Mouse (Mus musculus) neural tube, embryonic 11.5 days (tissue): ENCODE measurements at regions not wholly inside any gene's neighbourhood (a gene's known extent, or its start where the extent isn't known, plus 50 kb on each side); places are given as distances from the start of the nearest gene placed in this dataset.
"Not testable (repeated sequence)": the region's sequence is repeated elsewhere in the genome, so short reads cannot be mapped to it uniquely, and the experiment has no call there.

Experiments used
- ATAC-seq: fragments of 200-750 bp; cut with Nextera tagmentation; 2 replicates; pipeline ENCODE4 v1.8.0; 2017; ENCODE audit warnings: moderate number of reproducible peaks, mild to moderate bottlenecking, moderate TSS enrichment, moderate library complexity; ENCODE audit not compliant: insufficient read depth, low FRiP score, low TSS enrichment
- DNase-seq: peaks from one replicate; pipeline ENCODE4 v3.0.0-alpha.2; 2015; ENCODE audit warnings: low spot score
- H3K27ac ChIP-seq: fragments of 300-500 bp; sonication (generic); 2 replicates; pipeline ENCODE4 v1.5.1; 2014; ENCODE audit warnings: low read depth, mild to moderate bottlenecking, low read length
- H3K27me3 ChIP-seq: fragments of 300-500 bp; sonication (generic); 2 replicates; pipeline ENCODE4 v1.6.1; 2014; ENCODE audit warnings: mild to moderate bottlenecking, low read length, mixed read lengths; ENCODE audit not compliant: control insufficient read depth, insufficient read depth
- H3K36me3 ChIP-seq: fragments of 300-500 bp; sonication (generic); 2 replicates; pipeline ENCODE4 v1.6.1; 2014; ENCODE audit warnings: mild to moderate bottlenecking, low read length, moderate library complexity, mixed read lengths; ENCODE audit not compliant: control insufficient read depth, insufficient read depth
- H3K4me1 ChIP-seq: fragments of 300-500 bp; sonication (generic); 2 replicates; pipeline ENCODE4 v1.6.1; 2014; ENCODE audit warnings: low read length, mixed read lengths; ENCODE audit not compliant: control insufficient read depth, insufficient read depth
- H3K4me2 ChIP-seq: fragments of 300-500 bp; sonication (generic); 2 replicates; pipeline ENCODE4 v1.6.1; 2014; ENCODE audit warnings: low read depth, mild to moderate bottlenecking, moderate library complexity
- H3K4me3 ChIP-seq: fragments of 300-500 bp; sonication (generic); 2 replicates; pipeline ENCODE4 v1.5.1; 2014; ENCODE audit warnings: low read depth, low read length
- H3K9ac ChIP-seq: fragments of 300-500 bp; sonication (generic); 2 replicates; pipeline ENCODE4 v1.6.1; 2014; ENCODE audit warnings: mild to moderate bottlenecking, low read length
- H3K9me3 ChIP-seq: fragments of 300-500 bp; sonication (generic); 2 replicates; pipeline ENCODE4 v1.6.1; 2016; ENCODE audit warnings: low read length; ENCODE audit not compliant: control insufficient read depth
- WGBS: fragments of 180-500 bp; shearing (Covaris S2); extraction: QIAGEN DNeasy Blood & Tissue Kit; methylation state at CpG from one replicate; pipeline ENCODE4 v1.1.7; 2014; 5-methylcytosine and 5-hydroxymethylcytosine counted together

DNA sequence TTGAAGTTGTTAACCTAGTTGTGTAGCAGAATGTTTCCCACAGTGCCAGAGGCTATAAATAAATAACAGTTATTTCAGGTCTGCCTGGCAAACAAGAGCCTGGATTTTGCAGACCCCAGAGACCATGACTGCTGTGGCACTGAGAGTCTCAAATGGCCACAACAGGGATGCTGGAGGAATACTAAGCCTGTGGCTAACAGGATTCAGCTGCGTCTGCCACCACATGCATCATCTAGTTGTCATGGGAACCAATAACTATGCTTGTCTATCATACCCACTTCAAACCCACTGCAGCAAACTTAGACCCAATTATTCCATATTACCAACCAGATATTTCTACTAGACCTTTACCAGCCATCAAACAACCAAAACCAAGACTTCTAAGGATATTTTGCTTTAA is 385.4 kb downstream of the Mat2b start:
- DNase-seq, result no peak
- H3K27me3 ChIP-seq, result no peaks in the 10 kb centered on the region
- H3K36me3 ChIP-seq, result no peaks in the 10 kb centered on the region
- no peaks in the 10 kb centered on the region for H3K4me1 ChIP-seq
- H3K4me3 ChIP-seq, result no peak overlapping the region
- H3K27ac ChIP-seq, result no peak overlapping the region
- WGBS, result 39% methylated on average over 1 of the region's 1 CpGs
- H3K9me3 ChIP-seq, result no peaks in the 10 kb centered on the region
- H3K4me2 ChIP-seq, result no peak overlapping the region
- no peak for ATAC-seq
- no peak overlapping the region for H3K9ac ChIP-seq

DNA sequence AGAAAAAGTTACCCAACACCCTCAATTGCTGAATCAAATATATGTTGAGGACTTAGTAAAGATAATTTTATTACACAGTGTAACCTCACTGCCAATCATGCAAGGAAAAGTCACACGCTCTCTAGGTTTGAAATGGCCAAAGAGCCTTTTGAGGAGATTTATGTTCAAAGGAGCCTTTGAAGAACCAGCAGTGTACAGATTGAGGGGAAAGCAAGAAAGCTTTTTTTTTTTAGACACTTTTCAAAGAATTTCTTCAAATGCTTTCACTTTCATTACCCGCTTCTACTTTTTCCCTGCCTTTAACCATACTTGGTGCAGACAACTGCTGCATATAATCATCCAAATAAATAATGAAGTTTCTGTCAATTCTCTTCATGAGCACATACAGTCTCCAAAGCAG is 392.4 kb downstream of the Mat2b start:
- Histone ChIP-seq H3K9me3 (no peaks in the 10 kb centered on the region), H3K4me3 (no peak overlapping the region), H3K27ac (no peak overlapping the region), H3K4me1 (no peaks in the 10 kb centered on the region), H3K4me2 (no peak overlapping the region), H3K9ac (no peak overlapping the region), H3K27me3 (no peaks in the 10 kb centered on the region), H3K36me3 (no peaks in the 10 kb centered on the region)
- WGBS, result 83% methylated on average over 2 of the region's 2 CpGs
- no peak for ATAC-seq
- DNase-seq, result no peak

DNA sequence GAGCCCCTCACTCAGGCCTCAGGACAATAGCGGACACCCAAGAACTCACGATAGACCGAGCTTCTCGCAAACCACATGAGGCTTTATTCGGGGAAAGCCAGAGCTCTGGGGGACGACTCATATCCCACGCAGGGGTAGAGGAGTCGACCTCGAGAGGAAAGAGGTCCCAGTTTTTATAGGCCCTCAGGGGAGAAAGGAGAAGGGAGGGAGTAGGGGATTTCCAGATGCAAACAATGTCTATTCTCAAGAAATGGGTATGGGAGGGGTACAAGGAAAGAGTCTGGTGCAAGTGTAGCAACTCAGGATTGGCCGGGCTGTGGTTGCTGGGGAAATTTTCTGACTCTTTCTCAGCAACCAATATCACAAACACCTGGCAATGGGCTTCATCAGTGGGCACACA is 395.0 kb downstream of the Mat2b start:
- not testable (repeated sequence) for DNase-seq, H3K27ac ChIP-seq, ATAC-seq, H3K4me3 ChIP-seq, H3K27me3 ChIP-seq, H3K36me3 ChIP-seq, H3K4me2 ChIP-seq, H3K9me3 ChIP-seq, H3K9ac ChIP-seq, H3K4me1 ChIP-seq
- WGBS, result 76% methylated on average over 10 of the region's 10 CpGs

DNA sequence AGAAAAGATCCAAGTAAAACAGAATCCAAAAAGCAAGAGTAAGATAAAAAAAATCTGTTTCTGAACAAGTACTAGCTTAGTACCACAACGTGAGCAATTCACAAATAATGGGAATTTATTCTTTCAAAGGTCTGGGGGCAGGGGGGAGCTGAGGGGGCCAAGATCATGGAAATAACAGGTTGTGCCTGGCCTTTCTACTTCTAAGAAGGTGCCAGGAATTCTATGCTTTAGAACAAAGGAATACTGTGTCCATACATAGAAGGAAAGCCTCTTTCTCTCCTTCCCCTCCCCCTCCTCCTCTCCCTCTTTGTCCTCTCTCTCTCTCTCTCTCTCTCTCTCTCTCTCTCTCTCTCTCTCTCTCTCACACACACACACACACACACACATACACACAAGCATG is 408.1 kb downstream of the Mat2b start:
- Histone ChIP-seq H3K27me3 (no peaks in the 10 kb centered on the region), H3K9me3 (no peaks in the 10 kb centered on the region), H3K4me2 (no peak overlapping the region), H3K9ac (no peak overlapping the region), H3K4me3 (no peak overlapping the region), H3K27ac (no peak overlapping the region), H3K36me3 (no peaks in the 10 kb centered on the region), H3K4me1 (no peaks in the 10 kb centered on the region)
- no peak for DNase-seq
- ATAC-seq, result peak; percentile 60
- WGBS, result 46% methylated on average over 1 of the region's 1 CpGs

DNA sequence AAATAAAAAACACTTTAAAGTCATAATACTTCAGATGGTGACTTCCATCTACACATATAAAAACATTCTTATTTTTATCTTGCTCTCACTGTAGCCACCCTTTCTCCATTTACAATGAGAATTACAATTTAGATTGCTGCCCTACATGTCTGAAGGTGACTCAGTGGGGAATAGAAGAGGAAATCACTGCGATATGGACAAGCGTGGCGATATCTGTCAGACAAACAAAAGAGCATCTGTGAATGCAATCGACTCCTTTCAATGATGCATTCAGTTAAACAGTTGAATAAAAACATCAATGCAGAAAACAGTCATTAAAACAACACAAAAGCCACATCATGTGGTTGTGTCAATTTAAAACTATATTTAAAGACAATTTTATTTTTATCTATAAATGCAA is 408.6 kb downstream of the Mat2b start:
- Histone ChIP-seq H3K4me3 (no peak overlapping the region), H3K4me1 (no peaks in the 10 kb centered on the region), H3K4me2 (no peak overlapping the region), H3K27me3 (no peaks in the 10 kb centered on the region), H3K27ac (no peak overlapping the region), H3K9me3 (no peaks in the 10 kb centered on the region), H3K9ac (no peak overlapping the region), H3K36me3 (no peaks in the 10 kb centered on the region)
- ATAC-seq, result peak; percentile 55; the same call in 1 of the 2 replicates
- 34% methylated on average over 4 of the region's 4 CpGs for WGBS
- DNase-seq, result no peak

DNA sequence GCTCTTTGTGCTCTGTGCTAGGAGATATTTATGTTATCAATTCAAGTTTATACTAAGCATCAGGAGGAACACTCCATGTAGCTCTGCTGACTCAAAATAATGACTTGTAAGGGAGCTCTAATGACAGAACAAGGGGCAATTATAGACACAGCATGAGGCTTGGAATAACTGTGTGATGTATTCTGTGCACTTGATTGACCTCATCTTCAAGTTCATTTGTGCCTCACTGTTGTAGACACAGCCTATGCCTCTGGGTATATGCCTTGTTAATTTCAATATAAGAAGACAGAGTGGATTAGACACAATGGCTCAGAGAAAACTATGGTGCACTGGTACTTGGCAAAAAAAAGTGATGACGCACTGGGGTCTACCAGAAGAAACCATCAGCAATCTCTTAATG is 418.3 kb downstream of the Mat2b start:
- ATAC-seq, result peak; percentile 65
- H3K4me1 ChIP-seq, result no peaks in the 10 kb centered on the region
- H3K27ac ChIP-seq, result no peak overlapping the region
- no peaks in the 10 kb centered on the region for H3K9me3 ChIP-seq
- no peak overlapping the region for H3K9ac ChIP-seq
- H3K4me3 ChIP-seq, result no peak overlapping the region
- 83% methylated on average over 1 of the region's 1 CpGs for WGBS
- no peaks in the 10 kb centered on the region for H3K36me3 ChIP-seq
- DNase-seq, result no peak
- no peaks in the 10 kb centered on the region for H3K27me3 ChIP-seq
- H3K4me2 ChIP-seq, result no peak overlapping the region

DNA sequence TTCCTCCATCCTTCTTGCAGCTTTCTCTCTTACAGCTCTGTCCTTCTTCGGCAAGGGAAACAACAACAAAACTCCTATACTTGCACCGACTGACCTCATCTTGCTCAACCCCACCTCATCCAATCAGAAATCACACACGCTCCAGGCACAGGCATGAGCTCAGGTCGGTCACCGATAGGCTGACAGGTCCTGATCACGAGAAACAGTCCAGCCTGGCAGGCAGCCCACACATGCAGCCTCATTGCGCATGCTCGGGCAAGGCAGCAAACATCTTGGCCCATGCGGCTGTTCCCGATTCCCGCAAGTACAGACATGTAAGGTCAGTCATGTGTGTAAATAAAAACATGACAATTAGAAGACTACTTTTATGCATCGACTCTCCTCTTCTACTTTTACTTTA is 441.9 kb downstream of the Mat2b start:
- 86% methylated on average over 12 of the region's 12 CpGs for WGBS
- Histone ChIP-seq H3K4me2 (no peak overlapping the region), H3K9ac (no peak overlapping the region), H3K4me3 (no peak overlapping the region), H3K9me3 (no peaks in the 10 kb centered on the region), H3K27me3 (no peaks in the 10 kb centered on the region), H3K27ac (no peak overlapping the region), H3K36me3 (no peaks in the 10 kb centered on the region), H3K4me1 (no peaks in the 10 kb centered on the region)
- DNase-seq (no peak), ATAC-seq (no peak)

DNA sequence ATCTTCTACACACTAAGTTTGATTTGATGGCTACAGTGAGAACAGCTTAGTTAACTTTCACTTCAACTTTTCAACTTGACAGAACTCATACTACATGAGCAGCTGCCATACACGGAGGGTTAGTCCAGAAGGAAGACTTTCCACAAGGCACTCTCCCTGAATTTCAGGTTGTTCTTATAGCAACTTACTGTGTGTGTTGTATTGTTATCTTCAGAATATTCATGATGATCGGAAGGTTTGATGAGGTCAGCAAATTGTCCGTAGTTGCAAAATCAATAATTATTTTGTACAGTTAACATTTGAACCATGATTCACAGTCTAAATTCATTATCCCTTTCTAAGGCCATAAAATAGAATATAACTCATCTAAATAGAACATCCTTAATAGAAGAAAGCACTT is 442.6 kb downstream of the Mat2b start:
- H3K9me3 ChIP-seq, result no peaks in the 10 kb centered on the region
- no peak overlapping the region for H3K4me3 ChIP-seq
- WGBS, result 90% methylated on average over 3 of the region's 3 CpGs
- H3K4me2 ChIP-seq, result no peak overlapping the region
- H3K27me3 ChIP-seq, result no peaks in the 10 kb centered on the region
- no peak overlapping the region for H3K9ac ChIP-seq
- no peak for DNase-seq
- H3K4me1 ChIP-seq, result no peaks in the 10 kb centered on the region
- no peak overlapping the region for H3K27ac ChIP-seq
- no peaks in the 10 kb centered on the region for H3K36me3 ChIP-seq
- ATAC-seq, result no peak

DNA sequence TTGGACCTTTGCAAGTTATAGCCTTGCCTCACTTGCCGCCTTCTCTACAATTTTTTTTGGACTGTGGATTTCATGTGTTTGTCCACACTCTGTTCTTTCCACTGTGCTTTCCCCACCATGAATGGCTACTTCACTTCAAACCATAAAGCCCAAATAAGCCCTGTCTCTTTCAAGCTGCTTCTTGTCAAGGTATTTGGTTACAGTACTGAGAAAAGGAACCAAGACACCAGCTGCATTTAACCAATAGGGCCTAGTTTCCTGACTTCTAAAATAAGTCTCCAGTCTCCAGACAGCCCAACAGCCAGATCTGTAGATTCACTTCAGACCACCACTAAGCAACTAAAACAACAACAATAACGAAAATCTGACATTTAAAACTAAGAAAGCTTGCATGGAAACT is 443.9 kb downstream of the Mat2b start:
- Histone ChIP-seq H3K4me2 (no peak overlapping the region), H3K9ac (no peak overlapping the region), H3K4me3 (no peak overlapping the region), H3K9me3 (no peaks in the 10 kb centered on the region), H3K36me3 (no peaks in the 10 kb centered on the region), H3K27me3 (no peaks in the 10 kb centered on the region), H3K27ac (no peak overlapping the region), H3K4me1 (no peaks in the 10 kb centered on the region)
- DNase-seq (no peak), ATAC-seq (no peak)
- 91% methylated on average over 2 of the region's 2 CpGs for WGBS
